Mouse (Mus musculus) hindbrain, embryonic 14.5 days (tissue): ENCODE measurements around the gene Traf5. TPM values are rescaled to one million over a fixed set of nuclear protein-coding genes. Genes with fewer than 3 reads are reported as not detected.

Experiments used
- ATAC-seq: fragments of 200-750 bp; cut with Nextera tagmentation; 2 replicates; pipeline ENCODE4 v1.8.0; 2017; ENCODE audit warnings: moderate number of reproducible peaks, mild to moderate bottlenecking, moderate TSS enrichment, moderate library complexity; ENCODE audit not compliant: low FRiP score
- DNase-seq: peaks from one replicate; pipeline ENCODE4 v3.0.0-alpha.2; 2015; ENCODE audit warnings: low spot score
- H3K27ac ChIP-seq: fragments of 300-500 bp; sonication (generic); 2 replicates; pipeline ENCODE4 v1.5.1; 2014; ENCODE audit warnings: mild to moderate bottlenecking, moderate library complexity
- H3K27me3 ChIP-seq: fragments of 300-500 bp; sonication (generic); 2 replicates; pipeline ENCODE4 v1.6.1; 2014; ENCODE audit warnings: mild to moderate bottlenecking, low read length, mixed read lengths; ENCODE audit not compliant: control insufficient read depth, insufficient read depth
- H3K36me3 ChIP-seq: fragments of 300-500 bp; sonication (generic); replicated peaks from 2 replicates; pipeline ENCODE4 v1.6.1; 2014; ENCODE audit not compliant: control insufficient read depth, insufficient read depth
- H3K4me1 ChIP-seq: fragments of 300-500 bp; sonication (generic); replicated peaks from 2 replicates; pipeline ENCODE4 v1.6.1; 2014; ENCODE audit warnings: antibody characterized with exemption, low read length, mixed read lengths; ENCODE audit not compliant: control insufficient read depth, insufficient read depth
- H3K4me2 ChIP-seq: fragments of 300-500 bp; sonication (generic); replicated peaks from 2 replicates; pipeline ENCODE4 v1.6.1; 2014; ENCODE audit warnings: mild to moderate bottlenecking, moderate library complexity
- H3K4me3 ChIP-seq: fragments of 300-500 bp; sonication (generic); replicated peaks from 2 replicates; pipeline ENCODE4 v1.5.1; 2014; ENCODE audit warnings: mild to moderate bottlenecking, low read length
- H3K9ac ChIP-seq: fragments of 300-500 bp; sonication (generic); 2 replicates; pipeline ENCODE4 v1.6.1; 2014
- H3K9me3 ChIP-seq: fragments of 300-500 bp; sonication (generic); 2 replicates; pipeline ENCODE4 v1.6.1; 2016; ENCODE audit warnings: low read length; ENCODE audit not compliant: control insufficient read depth
- WGBS: fragments of 180-500 bp; shearing (Covaris S2); extraction: QIAGEN DNeasy Blood & Tissue Kit; methylation state at CpG from one replicate; pipeline ENCODE4 v1.1.7; 2014; 5-methylcytosine and 5-hydroxymethylcytosine counted together
- polyA plus RNA-seq: library from polyadenylated mRNA; unstranded; fragments of >200 nt; fragmentation: Nextera tagmentation; extraction: Ambion mirVana; gene quantifications from 2 replicates; pipeline ENCODE4 v1.2.1, GENCODE M21; 2014

The Traf5 gene
- polyA plus RNA-seq, 1 experiment from 2014 or later: 2.9 TPM

DNA sequence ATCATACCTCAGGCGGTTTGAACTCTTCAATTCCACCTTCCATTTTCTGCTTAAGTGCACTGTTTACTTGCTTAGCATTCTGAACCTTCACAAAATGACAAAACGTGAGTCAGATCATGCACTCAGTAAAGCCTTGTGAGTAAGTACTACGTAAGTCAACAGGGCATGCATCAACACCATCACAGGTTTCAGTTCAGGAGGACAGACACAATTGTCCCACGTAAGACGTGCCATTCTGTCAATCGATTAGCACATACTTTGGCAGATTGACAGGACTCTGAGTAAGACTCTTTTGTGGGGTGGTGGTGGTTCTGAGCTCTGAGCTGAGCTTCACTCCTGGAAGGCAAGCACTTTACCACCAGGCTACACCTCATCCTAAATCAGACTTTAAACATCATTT is 23.9 kb upstream of the Traf5 start:
- Histone ChIP-seq H3K27ac (no peak overlapping the region), H3K4me1 (no peaks in the 10 kb centered on the region), H3K4me2 (no peak overlapping the region), H3K9me3 (no peaks in the 10 kb centered on the region), H3K36me3 (peaks cover 85% of the 10 kb centered on the region), H3K9ac (no peak overlapping the region), H3K4me3 (no peak overlapping the region), H3K27me3 (no peaks in the 10 kb centered on the region)
- DNase-seq (no peak), ATAC-seq (no peak)
- 89% methylated on average over 6 of the region's 6 CpGs for WGBS

DNA sequence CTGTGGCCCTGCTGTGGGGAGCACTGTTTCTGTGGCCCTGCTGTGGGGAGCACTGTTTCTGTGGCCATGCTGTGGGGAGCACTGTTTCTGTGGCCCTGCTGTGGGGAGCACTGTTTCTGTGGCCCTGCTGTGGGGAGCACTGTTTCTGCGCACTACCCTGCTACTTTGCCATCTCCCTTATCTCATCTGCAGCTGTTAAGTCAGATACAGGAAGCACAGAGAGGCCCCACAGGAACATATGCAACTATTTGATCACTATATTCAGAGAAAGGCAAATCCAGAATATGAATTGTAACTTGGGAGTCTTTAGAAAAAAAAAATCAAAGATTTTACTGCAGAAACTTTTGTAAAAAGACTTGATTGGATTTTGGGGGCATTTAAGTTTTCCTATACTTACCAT is 23.0 kb upstream of the Traf5 start:
- 100% methylated on average over 1 of the region's 1 CpGs for WGBS
- DNase-seq (no peak), ATAC-seq (no peak)
- Histone ChIP-seq H3K9ac (no peak overlapping the region), H3K9me3 (no peaks in the 10 kb centered on the region), H3K4me1 (no peaks in the 10 kb centered on the region), H3K4me2 (no peak overlapping the region), H3K4me3 (no peak overlapping the region), H3K36me3 (peaks cover 84% of the 10 kb centered on the region), H3K27me3 (no peaks in the 10 kb centered on the region), H3K27ac (no peak overlapping the region)

DNA sequence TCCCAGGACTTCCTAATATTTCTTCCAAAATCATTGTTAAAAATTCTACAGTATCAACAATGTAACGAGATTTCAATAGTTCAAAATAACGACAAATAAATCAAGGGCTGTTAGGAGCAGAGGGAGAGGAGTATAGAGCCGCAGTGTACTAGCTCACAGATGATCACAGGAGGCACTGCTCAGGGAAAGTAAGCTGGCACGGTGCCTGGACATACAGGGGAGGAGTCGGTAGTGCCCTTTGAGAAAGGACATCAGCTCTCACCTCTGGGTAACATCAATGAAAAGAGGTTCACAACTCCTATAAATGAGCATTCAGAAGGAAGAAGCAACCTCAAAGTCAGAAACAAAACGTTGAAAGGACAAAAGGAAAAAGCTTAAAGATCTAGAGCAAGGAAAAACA is 16.8 kb upstream of the Traf5 start:
- no peak for DNase-seq
- no peak overlapping the region for H3K4me2 ChIP-seq
- no peak overlapping the region for H3K27ac ChIP-seq
- H3K4me1 ChIP-seq: no peaks in the 10 kb centered on the region
- H3K27me3 ChIP-seq: no peaks in the 10 kb centered on the region
- no peak overlapping the region for H3K4me3 ChIP-seq
- no peaks in the 10 kb centered on the region for H3K9me3 ChIP-seq
- no peak overlapping the region for H3K9ac ChIP-seq
- 77% methylated on average over 6 of the region's 6 CpGs for WGBS
- peaks cover 77% of the 10 kb centered on the region for H3K36me3 ChIP-seq
- ATAC-seq: no peak

DNA sequence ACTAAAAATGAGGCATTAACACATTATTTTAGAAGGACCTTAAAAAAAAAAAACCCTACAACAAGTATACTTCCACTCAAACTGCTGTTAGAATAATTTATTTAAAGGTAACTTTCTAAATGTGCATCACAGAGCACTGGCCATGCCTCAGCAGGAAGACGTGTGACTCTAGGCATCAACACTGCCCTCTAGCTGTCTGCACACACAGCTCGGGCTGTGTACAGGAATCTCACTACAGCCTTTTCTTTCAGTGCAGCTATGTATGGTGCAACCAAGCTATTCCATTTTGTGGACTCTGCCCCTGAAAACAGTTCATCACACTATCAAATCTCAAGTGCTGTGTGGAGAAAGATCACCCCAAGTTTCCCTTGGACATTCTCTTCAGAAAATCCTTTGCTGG is 15.0 kb upstream of the Traf5 start:
- H3K9ac ChIP-seq: no peak overlapping the region
- no peak overlapping the region for H3K27ac ChIP-seq
- H3K9me3 ChIP-seq: no peaks in the 10 kb centered on the region
- ATAC-seq: no peak
- DNase-seq: peak; percentile 50
- no peak overlapping the region for H3K4me3 ChIP-seq
- no peak overlapping the region for H3K4me2 ChIP-seq
- no peaks in the 10 kb centered on the region for H3K4me1 ChIP-seq
- 19% methylated on average over 2 of the region's 2 CpGs for WGBS
- no peaks in the 10 kb centered on the region for H3K27me3 ChIP-seq
- peaks cover 77% of the 10 kb centered on the region for H3K36me3 ChIP-seq

DNA sequence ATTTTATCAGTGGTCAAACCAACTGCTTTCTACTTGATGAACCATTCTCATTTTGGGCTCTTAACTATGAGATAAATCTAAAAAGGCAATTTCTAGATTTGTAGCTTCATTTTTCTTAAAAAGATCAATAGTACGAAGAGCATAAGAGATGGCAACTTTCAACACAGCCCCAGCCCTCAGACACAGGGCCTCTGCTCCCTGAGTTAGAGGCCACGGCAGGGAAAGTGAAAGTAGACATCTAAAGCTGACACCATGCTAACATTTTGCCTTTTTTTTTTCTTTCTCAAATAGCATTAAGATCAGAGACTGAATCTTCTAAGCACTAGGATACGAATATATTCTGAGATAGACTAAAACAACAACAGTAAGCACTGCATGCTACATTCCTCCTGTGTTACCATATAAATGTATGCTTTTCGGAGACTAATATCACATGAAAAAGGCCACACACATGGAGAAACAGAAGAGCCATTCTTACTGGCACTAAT is 13.6 kb upstream of the Traf5 start:
- no peak for DNase-seq
- no peaks in the 10 kb centered on the region for H3K4me1 ChIP-seq
- no peaks in the 10 kb centered on the region for H3K9me3 ChIP-seq
- no peak overlapping the region for H3K27ac ChIP-seq
- WGBS: 92% methylated on average over 4 of the region's 4 CpGs
- no peak overlapping the region for H3K4me3 ChIP-seq
- ATAC-seq: no peak
- H3K9ac ChIP-seq: no peak overlapping the region
- peaks cover 77% of the 10 kb centered on the region for H3K36me3 ChIP-seq
- no peaks in the 10 kb centered on the region for H3K27me3 ChIP-seq
- H3K4me2 ChIP-seq: no peak overlapping the region

DNA sequence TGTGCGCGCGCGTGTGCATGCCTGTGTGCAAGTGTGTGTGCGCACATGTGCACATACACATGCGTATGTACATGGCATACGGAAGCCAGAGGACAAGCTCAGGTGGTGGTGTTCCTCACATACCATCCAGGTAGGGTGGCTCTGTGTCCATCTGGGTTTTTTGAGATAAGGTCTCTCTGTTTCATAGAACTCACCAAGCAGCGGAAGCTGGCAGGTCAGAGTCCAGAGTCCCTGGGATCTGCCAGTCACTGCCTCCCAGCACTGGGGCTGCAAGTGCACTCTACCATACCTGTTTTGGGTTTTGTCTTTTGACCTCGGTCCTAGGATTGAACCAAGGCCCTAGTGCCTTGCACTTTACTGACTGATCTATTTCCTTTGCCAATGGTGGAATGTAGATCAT is 11.7 kb upstream of the Traf5 start:
- no peak overlapping the region for H3K4me3 ChIP-seq
- no peak overlapping the region for H3K9ac ChIP-seq
- H3K36me3 ChIP-seq: peaks cover 71% of the 10 kb centered on the region
- H3K27me3 ChIP-seq: no peaks in the 10 kb centered on the region
- ATAC-seq (no peak), DNase-seq (no peak)
- H3K27ac ChIP-seq: no peak overlapping the region
- H3K4me2 ChIP-seq: no peak overlapping the region
- 98% methylated on average over 9 of the region's 9 CpGs for WGBS
- no peaks in the 10 kb centered on the region for H3K9me3 ChIP-seq
- no peaks in the 10 kb centered on the region for H3K4me1 ChIP-seq

DNA sequence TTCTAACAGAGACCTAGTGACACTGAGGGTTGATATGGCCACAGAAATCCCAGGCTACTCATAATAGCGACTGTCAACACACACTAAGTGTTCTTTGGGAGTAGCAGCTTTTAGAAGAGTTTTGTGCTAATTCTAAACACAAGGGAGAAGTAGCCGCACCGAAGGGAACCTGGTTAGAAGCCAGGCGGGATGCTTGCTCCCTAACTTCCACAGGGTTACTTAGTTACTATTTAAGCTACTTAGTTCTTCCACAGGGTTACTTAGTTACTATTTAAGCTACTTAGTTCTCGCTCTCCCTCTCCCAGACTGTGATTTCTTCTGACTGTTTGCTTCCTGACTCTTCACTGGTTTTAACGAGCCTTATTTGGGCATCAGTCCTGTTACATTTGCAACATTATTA is 10.8 kb upstream of the Traf5 start:
- H3K4me1 ChIP-seq: no peaks in the 10 kb centered on the region
- H3K9ac ChIP-seq: no peak overlapping the region
- no peaks in the 10 kb centered on the region for H3K9me3 ChIP-seq
- no peak for DNase-seq
- no peak overlapping the region for H3K4me2 ChIP-seq
- ATAC-seq: no peak
- H3K27me3 ChIP-seq: no peaks in the 10 kb centered on the region
- no peak overlapping the region for H3K27ac ChIP-seq
- H3K4me3 ChIP-seq: no peak overlapping the region
- H3K36me3 ChIP-seq: peaks cover 71% of the 10 kb centered on the region
- 65% methylated on average over 6 of the region's 6 CpGs for WGBS

DNA sequence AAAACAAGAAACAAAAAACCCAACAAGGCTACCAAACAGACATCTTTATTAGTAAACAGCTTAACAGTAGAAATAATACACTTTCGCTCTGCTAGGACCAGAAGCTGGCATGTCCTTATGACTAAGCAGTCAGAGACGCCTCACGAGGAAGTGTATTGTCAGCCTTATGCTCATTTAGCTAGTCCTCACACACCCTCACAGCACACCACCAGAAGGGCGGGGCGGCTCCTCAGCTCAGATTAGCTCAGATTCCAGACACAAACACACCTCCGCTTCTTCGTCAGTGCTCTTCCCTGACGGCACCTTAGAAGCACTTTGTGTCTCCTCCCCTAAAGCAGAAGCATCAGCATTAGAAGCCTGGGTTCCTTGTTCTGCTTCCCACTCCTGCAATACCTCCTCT is 9.0 kb upstream of the Traf5 start:
- no peak overlapping the region for H3K9ac ChIP-seq
- ATAC-seq: no peak
- 89% methylated on average over 8 of the region's 8 CpGs for WGBS
- H3K27ac ChIP-seq: no peak overlapping the region
- peaks cover 62% of the 10 kb centered on the region for H3K36me3 ChIP-seq
- DNase-seq: no peak
- H3K4me1 ChIP-seq: no peaks in the 10 kb centered on the region
- no peaks in the 10 kb centered on the region for H3K27me3 ChIP-seq
- no peak overlapping the region for H3K4me2 ChIP-seq
- H3K9me3 ChIP-seq: no peaks in the 10 kb centered on the region
- H3K4me3 ChIP-seq: no peak overlapping the region

DNA sequence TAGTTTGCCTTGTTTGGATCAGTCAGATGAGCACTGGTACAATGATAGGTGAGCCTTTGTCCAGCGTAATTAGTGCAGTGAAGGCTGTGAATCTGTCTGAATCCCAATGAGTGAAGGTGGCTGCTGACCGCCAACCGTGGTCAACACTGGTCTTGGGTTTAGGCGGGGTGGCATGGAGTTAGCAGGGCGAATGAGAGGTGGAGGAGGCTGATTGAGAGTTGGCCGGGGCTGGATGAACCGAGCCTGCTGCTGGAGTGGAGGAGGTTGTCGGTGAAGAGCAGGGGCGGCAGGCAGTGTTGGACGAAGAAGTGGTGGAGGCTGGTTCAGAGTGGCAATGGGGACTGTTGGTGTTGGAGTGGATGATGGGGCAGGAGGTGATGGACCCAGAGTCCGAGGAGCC is 8.4 kb upstream of the Traf5 start:
- Histone ChIP-seq H3K4me2 (no peak overlapping the region), H3K9ac (no peak overlapping the region), H3K36me3 (peaks cover 56% of the 10 kb centered on the region), H3K4me3 (no peak overlapping the region), H3K9me3 (no peaks in the 10 kb centered on the region), H3K27ac (no peak overlapping the region), H3K4me1 (no peaks in the 10 kb centered on the region), H3K27me3 (no peaks in the 10 kb centered on the region)
- DNase-seq (no peak), ATAC-seq (no peak)
- 90% methylated on average over 11 of the region's 11 CpGs for WGBS

DNA sequence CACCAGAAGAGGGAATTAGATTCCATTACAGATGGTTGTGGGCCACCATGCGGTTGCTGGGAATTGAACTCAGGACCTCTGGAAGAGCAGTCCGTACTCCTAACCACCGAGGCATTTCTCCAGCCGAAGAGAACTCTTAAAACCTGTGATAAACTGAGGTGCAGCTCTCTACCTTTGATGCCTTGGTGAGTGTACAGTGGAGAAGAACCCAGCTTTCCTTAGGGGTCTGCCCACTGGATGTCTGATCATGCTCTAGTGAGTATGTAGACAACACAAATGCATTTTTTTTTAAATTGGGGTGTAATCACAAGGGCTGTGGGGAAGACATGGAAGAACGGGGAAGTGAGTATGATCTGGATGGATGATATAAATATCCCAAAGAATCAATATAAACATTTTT is 3.3 kb upstream of the Traf5 start:
- Histone ChIP-seq H3K9ac (no peak overlapping the region), H3K36me3 (peaks cover 13% of the 10 kb centered on the region), H3K27ac (no peak overlapping the region), H3K4me3 (no peak overlapping the region), H3K9me3 (no peaks in the 10 kb centered on the region), H3K4me1 (no peaks in the 10 kb centered on the region), H3K4me2 (no peak overlapping the region), H3K27me3 (peaks cover 8% of the 10 kb centered on the region)
- ATAC-seq (no peak), DNase-seq (no peak)
- WGBS: 97% methylated on average over 5 of the region's 5 CpGs
